Comparison of ENCODE assay signal across 13 mouse cellular contexts in genomic region chr3:50421480-50422277, GRCm38 (mm10). TPM values are rescaled to one million over a fixed set of nuclear protein-coding genes. Genes with fewer than 3 reads are reported as not detected.
A peak's percentile ranks its signal among the peaks of the same experiment; 100 is the strongest.
DNase-seq lines count a peak whose midpoint lies in the region; ATAC-seq lines count a peak whose summit lies in the region.
"Had no signal": no experiment of that assay in that cellular context is flagged by ENCODE, and none has a peak within 500 bp of the region (broad histone marks: within the 10 kb centered on the region; RNA-seq: fewer than 3 reads in every experiment).

No protein-coding gene starts in this region.

- no peak overlapping the region for H3K4me2 ChIP-seq in forebrain, embryonic 12.5 days
- no peak overlapping the region for H3K4me2 ChIP-seq in midbrain, embryonic 14.5 days (ENCODE audit: low read length)
- H3K4me2 ChIP-seq: kidney, embryonic 15.5 days; liver, embryonic 13.5 days had no signal

- H3K27ac ChIP-seq in forebrain, embryonic 12.5 days, result peak overlapping the region; percentile 70; the same call in 1 of the 2 replicates
- H3K27ac ChIP-seq in midbrain, embryonic 14.5 days (replicated peaks; ENCODE audit: low read depth, low read length), result peak overlapping the region; percentile 53; the same call in 1 of the 2 replicates
- H3K27ac ChIP-seq: kidney, embryonic 15.5 days; liver, embryonic 13.5 days had no signal

- peak; percentile 35 for DNase-seq in cerebellum, adult 11-12 months
- DNase-seq in layer of hippocampus, adult 18-20 months (ENCODE audit: low spot score in 2 of 2), result peak; percentile 25 to 59
- DNase-seq in midbrain, embryonic 14.5 days, result peak; percentile 73
- DNase-seq in kidney, adult 9 months, result no peak
- no peak for DNase-seq in lung, postnatal 36 days
- DNase-seq in gastrocnemius, postnatal 10 days, result no peak
- DNase-seq: heart, adult 11 months; liver, embryonic 13.5 days had no signal

- H3K4me3 ChIP-seq in forebrain, embryonic 12.5 days (replicated peaks), result no peak overlapping the region
- no peak overlapping the region for H3K4me3 ChIP-seq in midbrain, embryonic 14.5 days (replicated peaks; ENCODE audit: low read depth, low read length)
- H3K4me3 ChIP-seq: kidney, embryonic 15.5 days; liver, embryonic 13.5 days; myocyte had no signal

- H3K9me3 ChIP-seq in forebrain, embryonic 12.5 days, result no peaks in the 10 kb centered on the region
- H3K9me3 ChIP-seq in midbrain, embryonic 14.5 days (ENCODE audit: control insufficient read depth, low read length), result no peaks in the 10 kb centered on the region
- H3K9me3 ChIP-seq: kidney, embryonic 15.5 days; liver, embryonic 13.5 days had no signal

- 10% methylated on average over 8 of the region's 8 CpGs for WGBS in forebrain, embryonic 12.5 days
- WGBS in midbrain, embryonic 14.5 days, result 13% methylated on average over 8 of the region's 8 CpGs

- ATAC-seq in forebrain, embryonic 12.5 days (ENCODE audit: low FRiP score), result peak; percentile 86
- ATAC-seq in midbrain, embryonic 14.5 days (ENCODE audit: low FRiP score, low TSS enrichment), result peak; percentile 80
- ATAC-seq in monocyte, adult 5-6 weeks (replicated peaks; ENCODE audit: insufficient number of reproducible peaks, low FRiP score, low TSS enrichment, poor library complexity, severe bottlenecking), result no peak

- peaks cover 17% of the 10 kb centered on the region for H3K4me1 ChIP-seq in forebrain, embryonic 12.5 days
- peaks cover 11% of the 10 kb centered on the region; the same call in 1 of the 2 replicates for H3K4me1 ChIP-seq in midbrain, embryonic 14.5 days (ENCODE audit: control insufficient read depth, insufficient read depth, low read length)
- H3K4me1 ChIP-seq: kidney, embryonic 15.5 days; liver, embryonic 13.5 days had no signal

- no peaks in the 10 kb centered on the region for H3K27me3 ChIP-seq in forebrain, embryonic 12.5 days
- H3K27me3 ChIP-seq in midbrain, embryonic 14.5 days (ENCODE audit: control insufficient read depth, insufficient read depth, low read length), result no peaks in the 10 kb centered on the region
- H3K27me3 ChIP-seq: CH12.LX; kidney, embryonic 15.5 days; liver, embryonic 13.5 days had no signal

- H3K9ac ChIP-seq in forebrain, embryonic 12.5 days, result no peak overlapping the region
- 0 out of 2 replicates have a peak overlapping the region, but pooled peaks have one; percentile 27 for H3K9ac ChIP-seq in midbrain, embryonic 14.5 days (replicated peaks; ENCODE audit: low read length)
- H3K9ac ChIP-seq: kidney, embryonic 15.5 days; liver, embryonic 13.5 days had no signal

- no peaks in the 10 kb centered on the region for H3K36me3 ChIP-seq in forebrain, embryonic 12.5 days (replicated peaks)
- H3K36me3 ChIP-seq in midbrain, embryonic 14.5 days (ENCODE audit: control insufficient read depth, insufficient read depth, low read length), result no peaks in the 10 kb centered on the region
- H3K36me3 ChIP-seq: kidney, embryonic 15.5 days; liver, embryonic 13.5 days had no signal

RNA-seq across cellular contexts. Expression of gene Slc7a11, which starts 21.7 kb away (rescaled TPM):
- polyA plus RNA-seq in forebrain, embryonic 12.5 days (2016; fragmentation: Nextera tagmentation; extraction: Ambion mirVana), result 2.3 and 2.8 TPM in 2 replicates
- 10 to 100 TPM; 23.4 to 24.0 TPM for total RNA-seq in layer of hippocampus, adult 18-20 months (2021)
- 0.55 and 2.3 TPM in 2 replicates for polyA plus RNA-seq in midbrain, embryonic 14.5 days (2014; fragmentation: Nextera tagmentation; extraction: Ambion mirVana)
- total RNA-seq in monocyte, adult 5-6 weeks (2017), result 6.0 to 12.4 TPM (median 9.0 TPM) in 3 replicates
- under 1 TPM; 0.42 to 0.47 TPM for total RNA-seq in gastrocnemius, postnatal 10 days (2021)

Comparison
In these comparisons a context has a peak if more than half of its experiments do, and no peak if none do; other contexts are left out.
1. DNase-seq: peak in cerebellum, adult 11-12 months (single experiment), layer of hippocampus, adult 18-20 months (2 of 2) and midbrain, embryonic 14.5 days (single experiment); none in kidney, adult 9 months (single experiment), lung, postnatal 36 days (single experiment) and gastrocnemius, postnatal 10 days (single experiment).